Mouse (Mus musculus) CH12.LX (cell line): ENCODE results near the gene Steap2. TPM values are rescaled to one million over a fixed set of nuclear protein-coding genes. Genes with fewer than 3 reads are reported as not detected.
A peak's percentile ranks its signal among the peaks of the same experiment; 100 is the strongest.

Source experiments
- DNase-seq: peaks from one replicate; pipeline ENCODE4 v3.0.0-alpha.2; 2013; ENCODE audit errors: extremely low read depth
- H3K27ac ChIP-seq: 2 replicates; pipeline ENCODE4 v1.5.1; 2012; ENCODE audit warnings: low read depth, mild to moderate bottlenecking, control low read depth, moderate library complexity; ENCODE audit not compliant: insufficient read depth
- H3K27me3 ChIP-seq: replicated peaks from 2 replicates; pipeline ENCODE3; 2012; ENCODE audit warnings: inconsistent platforms
- H3K36me3 ChIP-seq, 2 experiments: replicated peaks in 1 of 2; 2 replicates each; pipeline versions ENCODE3 to v1.6.1; 2012; ENCODE audit warnings: inconsistent platforms in 1 of 2, low read length in 1 of 2, mild to moderate bottlenecking in 1 of 2, mixed read lengths in 1 of 2, moderate library complexity in 1 of 2; ENCODE audit not compliant: control insufficient read depth in 1 of 2, insufficient read depth in 1 of 2
- H3K4me1 ChIP-seq, 2 experiments: 2 replicates each; pipeline ENCODE4 v1.6.1; 2012; ENCODE audit warnings: inconsistent platforms in 1 of 2, moderate library complexity in 1 of 2; ENCODE audit not compliant: insufficient read depth in 2 of 2, control insufficient read depth in 1 of 2
- H3K4me2 ChIP-seq: 2 replicates; pipeline ENCODE4 v1.6.1; 2012; ENCODE audit warnings: low read depth, mild to moderate bottlenecking, control low read depth; ENCODE audit not compliant: poor library complexity, insufficient read depth, severe bottlenecking
- H3K4me3 ChIP-seq, 3 experiments: fragments of 150-350 bp in 1 of 3; sonication (generic) in 1 of 3; replicated peaks in 1 of 3; 2 replicates each; pipeline versions ENCODE3 to v1.5.1; 2011 to 2012; ENCODE audit warnings: low read depth in 2 of 3, low read length in 2 of 3, mild to moderate bottlenecking in 2 of 3, moderate library complexity in 2 of 3, control low read depth in 1 of 3, improper control_type of control experiment in 1 of 3, inconsistent platforms in 1 of 3, mixed read lengths in 1 of 3; ENCODE audit not compliant: poor library complexity in 1 of 3
- H3K79me2 ChIP-seq: replicated peaks from 2 replicates; pipeline ENCODE4 v1.6.1; 2012; ENCODE audit warnings: mild to moderate bottlenecking, moderate library complexity; ENCODE audit not compliant: control insufficient read depth, poor library complexity, insufficient read depth, severe bottlenecking; ENCODE audit errors: extremely low read depth
- H3K9ac ChIP-seq: 2 replicates; pipeline ENCODE4 v1.6.1; 2012; ENCODE audit warnings: low read depth, mild to moderate bottlenecking, control low read depth, moderate library complexity; ENCODE audit not compliant: insufficient read depth
- H3K9me3 ChIP-seq: replicated peaks from 2 replicates; pipeline ENCODE3; 2012; ENCODE audit warnings: low read length, inconsistent platforms, mixed read lengths
- BHLHE40 ChIP-seq: IDR thresholded peaks from 2 replicates; pipeline ENCODE4 v1.6.1; 2011; ENCODE audit warnings: mild to moderate bottlenecking, low read depth, low read length, improper control_type of control experiment
- CHD1 ChIP-seq: IDR thresholded peaks from 2 replicates; pipeline ENCODE4 v1.6.1; 2012; ENCODE audit warnings: low read depth, low read length, improper control_type of control experiment, inconsistent platforms
- CHD2 ChIP-seq: IDR thresholded peaks from 2 replicates; pipeline ENCODE4 v1.6.1; 2011; ENCODE audit warnings: low read length, improper control_type of control experiment
- CTCF ChIP-seq, 2 experiments: IDR thresholded peaks in 1 of 2; conservative IDR thresholded peaks in 1 of 2; 2 replicates each; pipeline ENCODE4 v1.5.1; 2011 to 2012; ENCODE audit warnings: low read depth in 2 of 2, low read length in 2 of 2, improper control_type of control experiment in 1 of 2, inconsistent platforms in 1 of 2, mild to moderate bottlenecking in 1 of 2, moderate library complexity in 1 of 2
- E2F4 ChIP-seq: IDR thresholded peaks from 2 replicates; pipeline ENCODE4 v1.6.1; 2011; ENCODE audit warnings: low read depth, low read length, improper control_type of control experiment; ENCODE audit not compliant: insufficient replicate concordance
- ELF1 ChIP-seq: IDR thresholded peaks from 2 replicates; pipeline ENCODE4 v1.6.1; 2014; ENCODE audit warnings: low read depth, mild to moderate bottlenecking, inconsistent platforms, low read length, improper control_type of control experiment
- EP300 ChIP-seq: IDR thresholded peaks from 2 replicates; pipeline ENCODE4 v1.6.1; 2011; ENCODE audit warnings: low read length, improper control_type of control experiment
- GABPA ChIP-seq: IDR thresholded peaks from 2 replicates; pipeline ENCODE4 v1.6.1; 2012; ENCODE audit warnings: low read depth, low read length, improper control_type of control experiment, inconsistent platforms; ENCODE audit not compliant: insufficient replicate concordance
- HCFC1 ChIP-seq: IDR thresholded peaks from 2 replicates; pipeline ENCODE4 v1.6.1; 2012; ENCODE audit warnings: low read depth, mild to moderate bottlenecking, inconsistent platforms, low read length, improper control_type of control experiment
- IRF4 ChIP-seq: IDR thresholded peaks from 2 replicates; pipeline ENCODE4 v1.6.1; 2014; ENCODE audit warnings: low read depth, mild to moderate bottlenecking, inconsistent platforms, low read length, improper control_type of control experiment
- JUN ChIP-seq: IDR thresholded peaks from 2 replicates; pipeline ENCODE4 v1.6.1; 2011; ENCODE audit warnings: low read depth, mild to moderate bottlenecking, low read length, improper control_type of control experiment, moderate library complexity; ENCODE audit not compliant: insufficient read depth
- JUND ChIP-seq: conservative IDR thresholded peaks from 2 replicates; pipeline ENCODE4 v1.6.1; 2011; ENCODE audit warnings: low read depth, low read length, improper control_type of control experiment
- MAFK ChIP-seq: IDR thresholded peaks from 2 replicates; pipeline ENCODE4 v1.6.1; 2011; ENCODE audit warnings: low read length, improper control_type of control experiment; ENCODE audit not compliant: insufficient replicate concordance
- MAZ ChIP-seq: IDR thresholded peaks from 2 replicates; pipeline ENCODE4 v1.6.1; 2012; ENCODE audit warnings: low read depth, mild to moderate bottlenecking, inconsistent platforms, low read length, improper control_type of control experiment, moderate library complexity
- MEF2A ChIP-seq: IDR thresholded peaks from 2 replicates; pipeline ENCODE4 v1.6.1; 2014; ENCODE audit warnings: low read depth, mild to moderate bottlenecking, inconsistent platforms, low read length, improper control_type of control experiment, borderline replicate concordance
- MXI1 ChIP-seq: IDR thresholded peaks from 2 replicates; pipeline ENCODE4 v1.6.1; 2011; ENCODE audit warnings: mild to moderate bottlenecking, low read depth, low read length, improper control_type of control experiment
- PAX5 ChIP-seq: IDR thresholded peaks from 2 replicates; pipeline ENCODE4 v1.6.1; 2012; ENCODE audit warnings: low read length, inconsistent platforms, mixed read lengths
- POLR2AphosphoS2 ChIP-seq: IDR thresholded peaks from 2 replicates; pipeline ENCODE4 v1.6.1; 2011; ENCODE audit warnings: low read depth, low read length, improper control_type of control experiment
- RAD21 ChIP-seq: IDR thresholded peaks from 2 replicates; pipeline ENCODE4 v1.6.1; 2011; ENCODE audit warnings: low read depth, mild to moderate bottlenecking, low read length, improper control_type of control experiment, moderate library complexity
- RCOR1 ChIP-seq: conservative IDR thresholded peaks from 2 replicates; pipeline ENCODE4 v1.6.1; 2012; ENCODE audit warnings: low read depth, mild to moderate bottlenecking, inconsistent platforms, low read length, improper control_type of control experiment
- TBP ChIP-seq: conservative IDR thresholded peaks from 2 replicates; pipeline ENCODE4 v1.6.1; 2011; ENCODE audit warnings: low read depth, low read length, improper control_type of control experiment
- TCF12 ChIP-seq: IDR thresholded peaks from 2 replicates; pipeline ENCODE4 v1.6.1; 2014; ENCODE audit warnings: low read depth, mild to moderate bottlenecking, inconsistent platforms, low read length, improper control_type of control experiment
- UBTF ChIP-seq: IDR thresholded peaks from 2 replicates; pipeline ENCODE4 v1.6.1; 2012; ENCODE audit warnings: low read depth, mild to moderate bottlenecking, inconsistent platforms, low read length, improper control_type of control experiment, moderate library complexity
- USF1 ChIP-seq: IDR thresholded peaks from 2 replicates; pipeline ENCODE4 v1.6.1; 2014; ENCODE audit warnings: low read depth, mild to moderate bottlenecking, inconsistent platforms, low read length, improper control_type of control experiment
- ZKSCAN1 ChIP-seq: IDR thresholded peaks from 2 replicates; pipeline ENCODE4 v1.6.1; 2012; ENCODE audit warnings: low read depth, inconsistent platforms, low read length, improper control_type of control experiment, borderline replicate concordance
- ZMIZ1 ChIP-seq: IDR thresholded peaks from 2 replicates; pipeline ENCODE4 v1.6.1; 2012; ENCODE audit warnings: low read depth, mild to moderate bottlenecking, inconsistent platforms, low read length, improper control_type of control experiment
- ZNF384 ChIP-seq: IDR thresholded peaks from 2 replicates; pipeline ENCODE4 v1.6.1; 2012; ENCODE audit warnings: low read depth, low read length, improper control_type of control experiment, inconsistent platforms
- dilution Hi-C: fragments of 300-500 bp; cut with MboI; formaldehyde crosslinking; loops from 2 replicates; pipeline ENCODE4 v1.14.3; 2020; ENCODE audit warnings: low sequenced_read_pairs; ENCODE audit not compliant: extremely low pct_unique_long_range_greater_than_20kb, extremely low pct_ligation_motif_present
- in situ Hi-C: fragments of 300-500 bp; cut with MboI; formaldehyde crosslinking; loops from 3 replicates; pipeline ENCODE4 v1.14.3; 2019; ENCODE audit warnings: low sequenced_read_pairs, low pct_ligation_motif_present, low pct_unique_long_range_greater_than_20kb, mixed read lengths
- polyA plus RNA-seq: library from polyadenylated mRNA; unstranded; fragments of >175 nt; gene quantifications from 2 replicates; pipeline ENCODE4 v1.2.1, GENCODE M21; 2012; ENCODE audit warnings: low read depth; ENCODE audit not compliant: insufficient read length
- total RNA-seq, 2 experiments: library from RNA; depleted of rRNA; stranded (reverse); fragments of 300-350 nt in 1 of 2; fragments of >200 nt in 1 of 2; gene quantifications; 2 replicates each; pipeline ENCODE4 v1.2.3; 2012 to 2014

The Steap2 gene
- total and polyA plus RNA-seq, 3 experiments, result not detected

DNA sequence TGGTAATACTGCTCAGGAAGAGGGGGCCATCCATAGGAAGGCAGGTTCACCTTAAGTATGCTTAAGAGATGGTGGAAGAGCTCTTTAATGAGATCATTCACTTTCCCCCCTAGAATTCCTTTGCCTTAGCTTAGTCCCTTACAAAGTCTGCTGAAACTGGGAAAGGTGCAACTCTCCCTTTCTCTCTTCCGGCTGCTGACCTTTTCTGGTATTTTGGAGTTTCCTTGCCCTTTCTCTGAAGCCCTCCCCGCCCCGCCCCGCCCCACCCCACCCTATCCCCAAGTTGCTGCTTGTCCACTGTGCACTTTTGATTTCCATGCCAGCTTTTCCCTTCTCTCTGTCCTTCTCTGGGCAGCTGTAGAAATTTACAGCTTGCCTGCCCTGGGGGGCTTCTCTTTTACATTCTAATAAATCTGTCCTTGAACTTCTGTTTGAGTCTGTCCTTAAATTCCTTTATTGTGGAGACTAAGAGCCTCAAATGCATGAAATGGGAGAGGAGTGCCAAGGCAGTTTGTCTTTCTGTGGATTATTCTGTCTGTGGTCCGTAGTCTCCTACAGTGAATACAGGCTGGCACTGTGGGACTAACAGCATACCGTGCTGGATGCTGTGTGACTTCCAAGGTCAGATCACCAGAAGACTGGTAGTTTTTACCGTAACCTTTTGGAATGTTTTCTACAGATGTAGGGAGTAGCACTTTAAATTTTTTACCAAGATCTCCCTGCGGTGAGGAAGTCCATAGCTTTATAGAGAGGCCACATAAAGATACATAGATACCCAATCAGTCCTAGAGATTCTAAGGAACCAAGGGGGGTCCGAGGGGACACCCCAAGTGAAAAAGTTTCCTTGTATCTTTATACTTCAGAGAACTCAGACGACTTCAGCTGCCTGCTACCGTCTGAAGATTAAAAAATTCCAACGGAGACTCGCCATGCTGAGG lies 13.2 kb upstream of the Steap2 start:
- TF ChIP-seq UBTF, result no peak
- TF ChIP-seq HCFC1, result no peak
- no peak for TF ChIP-seq E2F4
- TF ChIP-seq CTCF (conservative IDR thresholded peaks at IDR 0.05 in 1 of 2, IDR thresholded peaks at IDR 0.05 in 1 of 2; ENCODE audit: low read depth in 2 of 2, low read length in 2 of 2), result no peak
- TF ChIP-seq TBP, result no peak
- no peak for TF ChIP-seq ZNF384
- TF ChIP-seq POLR2AphosphoS2, result no peak
- TF ChIP-seq PAX5, result no peak
- no peak for TF ChIP-seq RCOR1
- no peak for TF ChIP-seq GABPA
- TF ChIP-seq JUN, result no peak
- no peak for TF ChIP-seq MEF2A
- no peak for TF ChIP-seq ZMIZ1
- TF ChIP-seq ELF1, result no peak
- TF ChIP-seq TCF12, result no peak
- no peak for TF ChIP-seq IRF4
- TF ChIP-seq EP300, result no peak
- no peak for TF ChIP-seq CHD2
- Histone ChIP-seq H3K4me2 (peak overlapping the region; percentile 99; the same call in 1 of the 2 replicates), H3K27ac (no peak overlapping the region), H3K36me3 (no peaks in the 10 kb centered on the region), H3K79me2 (no peaks in the 10 kb centered on the region), H3K4me1 (no peaks in the 10 kb centered on the region), H3K4me3 (no peak overlapping the region), H3K9ac (peak overlapping the region; percentile 56; the same call in 1 of the 2 replicates), H3K27me3 (no peaks in the 10 kb centered on the region), H3K9me3 (no peaks in the 10 kb centered on the region)
- no peak for DNase-seq
- in situ Hi-C loops, result no loop called here
- dilution Hi-C loops, result no loop called here

DNA sequence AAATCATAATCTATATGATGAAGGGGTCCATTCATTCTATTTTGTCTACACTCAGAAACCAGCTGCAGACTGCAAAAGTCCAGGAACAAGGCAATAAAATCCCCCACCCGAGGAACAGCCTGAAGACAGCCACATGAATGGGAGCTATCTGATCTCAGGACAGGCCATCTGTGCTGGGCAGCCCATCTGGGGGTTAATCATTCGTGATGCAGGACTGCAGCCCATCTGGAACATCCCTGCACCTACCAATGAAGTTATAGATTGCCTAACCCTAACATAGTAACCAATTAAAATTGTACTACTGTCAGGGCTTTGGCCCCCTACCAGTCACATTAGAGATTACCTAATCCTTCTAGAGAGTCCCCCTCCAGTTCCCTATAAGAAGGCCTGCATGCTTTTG lies 10.6 kb upstream of the Steap2 start:
- no peak overlapping the region for H3K27ac ChIP-seq
- no peak overlapping the region for H3K4me2 ChIP-seq
- in situ Hi-C loops (no loop called here), dilution Hi-C loops (no loop called here)
- H3K9me3 ChIP-seq, result no peaks in the 10 kb centered on the region
- no peaks in the 10 kb centered on the region for H3K36me3 ChIP-seq
- H3K4me3 ChIP-seq, result no peak overlapping the region
- no peaks in the 10 kb centered on the region for H3K27me3 ChIP-seq
- no peak for TF ChIP-seq IRF4
- TF ChIP-seq MAZ, result no peak
- TF ChIP-seq ZNF384, result no peak
- TF ChIP-seq CHD2, result no peak
- no peak for TF ChIP-seq PAX5
- TF ChIP-seq MAFK, result no peak
- TF ChIP-seq USF1, result no peak
- TF ChIP-seq UBTF, result no peak
- TF ChIP-seq JUND, result no peak
- TF ChIP-seq POLR2AphosphoS2, result no peak
- TF ChIP-seq TBP, result no peak
- TF ChIP-seq ZKSCAN1, result no peak
- no peak for TF ChIP-seq RAD21
- no peak for TF ChIP-seq BHLHE40
- no peak for TF ChIP-seq RCOR1
- no peak for TF ChIP-seq CHD1
- no peak for TF ChIP-seq MXI1
- TF ChIP-seq HCFC1, result no peak
- no peak for TF ChIP-seq CTCF (conservative IDR thresholded peaks at IDR 0.05 in 1 of 2, IDR thresholded peaks at IDR 0.05 in 1 of 2; ENCODE audit: low read depth in 2 of 2, low read length in 2 of 2)
- no peak for DNase-seq
- no peaks in the 10 kb centered on the region for H3K4me1 ChIP-seq
- no peak overlapping the region for H3K9ac ChIP-seq
- no peaks in the 10 kb centered on the region for H3K79me2 ChIP-seq
